Mouse (Mus musculus) CH12.LX (cell line): ENCODE measurements around the gene Ptbp3. TPM values are rescaled to one million over a fixed set of nuclear protein-coding genes. Genes with fewer than 3 reads are reported as not detected.

Source experiments
- DNase-seq: peaks from one replicate; pipeline ENCODE4 v3.0.0-alpha.2; 2013; ENCODE audit errors: extremely low read depth
- H3K27ac ChIP-seq: 2 replicates; pipeline ENCODE4 v1.5.1; 2012; ENCODE audit warnings: low read depth, mild to moderate bottlenecking, control low read depth, moderate library complexity; ENCODE audit not compliant: insufficient read depth
- H3K27me3 ChIP-seq: replicated peaks from 2 replicates; pipeline ENCODE3; 2012; ENCODE audit warnings: inconsistent platforms
- H3K36me3 ChIP-seq, 2 experiments: replicated peaks in 1 of 2; 2 replicates each; pipeline versions ENCODE3 to v1.6.1; 2012; ENCODE audit warnings: inconsistent platforms in 1 of 2, low read length in 1 of 2, mild to moderate bottlenecking in 1 of 2, mixed read lengths in 1 of 2, moderate library complexity in 1 of 2; ENCODE audit not compliant: control insufficient read depth in 1 of 2, insufficient read depth in 1 of 2
- H3K4me1 ChIP-seq, 2 experiments: 2 replicates each; pipeline ENCODE4 v1.6.1; 2012; ENCODE audit warnings: inconsistent platforms in 1 of 2, moderate library complexity in 1 of 2; ENCODE audit not compliant: insufficient read depth in 2 of 2, control insufficient read depth in 1 of 2
- H3K4me2 ChIP-seq: 2 replicates; pipeline ENCODE4 v1.6.1; 2012; ENCODE audit warnings: low read depth, mild to moderate bottlenecking, control low read depth; ENCODE audit not compliant: poor library complexity, insufficient read depth, severe bottlenecking
- H3K4me3 ChIP-seq, 3 experiments: fragments of 150-350 bp in 1 of 3; sonication (generic) in 1 of 3; replicated peaks in 1 of 3; 2 replicates each; pipeline versions ENCODE3 to v1.5.1; 2011 to 2012; ENCODE audit warnings: low read depth in 2 of 3, low read length in 2 of 3, mild to moderate bottlenecking in 2 of 3, moderate library complexity in 2 of 3, control low read depth in 1 of 3, improper control_type of control experiment in 1 of 3, inconsistent platforms in 1 of 3, mixed read lengths in 1 of 3; ENCODE audit not compliant: poor library complexity in 1 of 3
- H3K79me2 ChIP-seq: replicated peaks from 2 replicates; pipeline ENCODE4 v1.6.1; 2012; ENCODE audit warnings: mild to moderate bottlenecking, moderate library complexity; ENCODE audit not compliant: control insufficient read depth, poor library complexity, insufficient read depth, severe bottlenecking; ENCODE audit errors: extremely low read depth
- H3K9ac ChIP-seq: 2 replicates; pipeline ENCODE4 v1.6.1; 2012; ENCODE audit warnings: low read depth, mild to moderate bottlenecking, control low read depth, moderate library complexity; ENCODE audit not compliant: insufficient read depth
- H3K9me3 ChIP-seq: replicated peaks from 2 replicates; pipeline ENCODE3; 2012; ENCODE audit warnings: low read length, inconsistent platforms, mixed read lengths
- CHD1 ChIP-seq: IDR thresholded peaks from 2 replicates; pipeline ENCODE4 v1.6.1; 2012; ENCODE audit warnings: low read depth, low read length, improper control_type of control experiment, inconsistent platforms
- CHD2 ChIP-seq: IDR thresholded peaks from 2 replicates; pipeline ENCODE4 v1.6.1; 2011; ENCODE audit warnings: low read length, improper control_type of control experiment
- CTCF ChIP-seq, 2 experiments: IDR thresholded peaks in 1 of 2; conservative IDR thresholded peaks in 1 of 2; 2 replicates each; pipeline ENCODE4 v1.5.1; 2011 to 2012; ENCODE audit warnings: low read depth in 2 of 2, low read length in 2 of 2, improper control_type of control experiment in 1 of 2, inconsistent platforms in 1 of 2, mild to moderate bottlenecking in 1 of 2, moderate library complexity in 1 of 2
- E2F4 ChIP-seq: IDR thresholded peaks from 2 replicates; pipeline ENCODE4 v1.6.1; 2011; ENCODE audit warnings: low read depth, low read length, improper control_type of control experiment; ENCODE audit not compliant: insufficient replicate concordance
- ELF1 ChIP-seq: IDR thresholded peaks from 2 replicates; pipeline ENCODE4 v1.6.1; 2014; ENCODE audit warnings: low read depth, mild to moderate bottlenecking, inconsistent platforms, low read length, improper control_type of control experiment
- ETS1 ChIP-seq: conservative IDR thresholded peaks from 2 replicates; pipeline ENCODE4 v1.6.1; 2012; ENCODE audit warnings: low read depth, mild to moderate bottlenecking, inconsistent platforms, low read length, improper control_type of control experiment, moderate library complexity
- IRF4 ChIP-seq: IDR thresholded peaks from 2 replicates; pipeline ENCODE4 v1.6.1; 2014; ENCODE audit warnings: low read depth, mild to moderate bottlenecking, inconsistent platforms, low read length, improper control_type of control experiment
- JUN ChIP-seq: IDR thresholded peaks from 2 replicates; pipeline ENCODE4 v1.6.1; 2011; ENCODE audit warnings: low read depth, mild to moderate bottlenecking, low read length, improper control_type of control experiment, moderate library complexity; ENCODE audit not compliant: insufficient read depth
- JUND ChIP-seq: conservative IDR thresholded peaks from 2 replicates; pipeline ENCODE4 v1.6.1; 2011; ENCODE audit warnings: low read depth, low read length, improper control_type of control experiment
- KAT2A ChIP-seq: IDR thresholded peaks from 2 replicates; pipeline ENCODE4 v1.6.1; 2012; ENCODE audit warnings: low read length, improper control_type of control experiment, inconsistent platforms; ENCODE audit not compliant: insufficient replicate concordance
- MAX ChIP-seq: IDR thresholded peaks from 2 replicates; pipeline ENCODE4 v1.6.1; 2011; ENCODE audit warnings: low read length, improper control_type of control experiment
- MEF2A ChIP-seq: IDR thresholded peaks from 2 replicates; pipeline ENCODE4 v1.6.1; 2014; ENCODE audit warnings: low read depth, mild to moderate bottlenecking, inconsistent platforms, low read length, improper control_type of control experiment, borderline replicate concordance
- NELFE ChIP-seq: IDR thresholded peaks from 2 replicates; pipeline ENCODE4 v1.6.1; 2011; ENCODE audit warnings: low read depth, low read length, improper control_type of control experiment
- NRF1 ChIP-seq: IDR thresholded peaks from 2 replicates; pipeline ENCODE4 v1.6.1; 2014; ENCODE audit warnings: low read depth, mild to moderate bottlenecking, inconsistent platforms, low read length, improper control_type of control experiment, moderate library complexity
- POLR2A ChIP-seq: IDR thresholded peaks from 2 replicates; pipeline ENCODE4 v1.6.1; 2011; ENCODE audit warnings: low read depth, mild to moderate bottlenecking, improper control_type of control experiment, low read length
- POLR2AphosphoS2 ChIP-seq: IDR thresholded peaks from 2 replicates; pipeline ENCODE4 v1.6.1; 2011; ENCODE audit warnings: low read depth, low read length, improper control_type of control experiment
- RAD21 ChIP-seq: IDR thresholded peaks from 2 replicates; pipeline ENCODE4 v1.6.1; 2011; ENCODE audit warnings: low read depth, mild to moderate bottlenecking, low read length, improper control_type of control experiment, moderate library complexity
- RCOR1 ChIP-seq: conservative IDR thresholded peaks from 2 replicates; pipeline ENCODE4 v1.6.1; 2012; ENCODE audit warnings: low read depth, mild to moderate bottlenecking, inconsistent platforms, low read length, improper control_type of control experiment
- SMC3 ChIP-seq: IDR thresholded peaks from 2 replicates; pipeline ENCODE4 v1.6.1; 2011; ENCODE audit warnings: low read depth, low read length, improper control_type of control experiment
- UBTF ChIP-seq: IDR thresholded peaks from 2 replicates; pipeline ENCODE4 v1.6.1; 2012; ENCODE audit warnings: low read depth, mild to moderate bottlenecking, inconsistent platforms, low read length, improper control_type of control experiment, moderate library complexity
- USF1 ChIP-seq: IDR thresholded peaks from 2 replicates; pipeline ENCODE4 v1.6.1; 2014; ENCODE audit warnings: low read depth, mild to moderate bottlenecking, inconsistent platforms, low read length, improper control_type of control experiment
- ZMIZ1 ChIP-seq: IDR thresholded peaks from 2 replicates; pipeline ENCODE4 v1.6.1; 2012; ENCODE audit warnings: low read depth, mild to moderate bottlenecking, inconsistent platforms, low read length, improper control_type of control experiment
- ZNF384 ChIP-seq: IDR thresholded peaks from 2 replicates; pipeline ENCODE4 v1.6.1; 2012; ENCODE audit warnings: low read depth, low read length, improper control_type of control experiment, inconsistent platforms
- dilution Hi-C: fragments of 300-500 bp; cut with MboI; formaldehyde crosslinking; loops from 2 replicates; pipeline ENCODE4 v1.14.3; 2020; ENCODE audit warnings: low sequenced_read_pairs; ENCODE audit not compliant: extremely low pct_unique_long_range_greater_than_20kb, extremely low pct_ligation_motif_present
- in situ Hi-C: fragments of 300-500 bp; cut with MboI; formaldehyde crosslinking; loops from 3 replicates; pipeline ENCODE4 v1.14.3; 2019; ENCODE audit warnings: low sequenced_read_pairs, low pct_ligation_motif_present, low pct_unique_long_range_greater_than_20kb, mixed read lengths
- polyA plus RNA-seq: library from polyadenylated mRNA; unstranded; fragments of >175 nt; gene quantifications from 2 replicates; pipeline ENCODE4 v1.2.1, GENCODE M21; 2012; ENCODE audit warnings: low read depth; ENCODE audit not compliant: insufficient read length
- total RNA-seq, 2 experiments: library from RNA; depleted of rRNA; stranded (reverse); fragments of 300-350 nt in 1 of 2; fragments of >200 nt in 1 of 2; gene quantifications; 2 replicates each; pipeline ENCODE4 v1.2.3; 2012 to 2014

Gene Ptbp3
- total and polyA plus RNA-seq, 3 experiments = 45.2 to 81.4 (median 48.1) TPM

DNA sequence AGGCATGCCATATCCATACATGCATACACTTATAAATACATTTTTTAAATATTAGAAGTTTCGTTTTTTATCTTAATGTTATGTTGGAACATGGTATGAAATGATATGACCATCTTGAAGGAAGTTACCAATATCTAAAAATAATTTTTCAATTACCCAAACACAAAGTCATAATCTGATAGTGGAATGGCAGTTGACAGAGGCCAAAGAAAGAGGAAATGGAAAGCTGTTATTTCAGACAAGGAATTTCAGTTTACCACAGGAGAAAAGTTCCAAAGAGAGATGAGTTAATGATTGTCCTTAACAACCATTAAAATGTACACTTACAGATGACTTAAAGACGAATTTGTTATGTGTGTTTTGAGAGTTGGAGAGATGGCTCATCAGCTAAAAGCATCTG lies 41.4 kb downstream of the Ptbp3 start:
- dilution Hi-C loops = no loop called here

DNA sequence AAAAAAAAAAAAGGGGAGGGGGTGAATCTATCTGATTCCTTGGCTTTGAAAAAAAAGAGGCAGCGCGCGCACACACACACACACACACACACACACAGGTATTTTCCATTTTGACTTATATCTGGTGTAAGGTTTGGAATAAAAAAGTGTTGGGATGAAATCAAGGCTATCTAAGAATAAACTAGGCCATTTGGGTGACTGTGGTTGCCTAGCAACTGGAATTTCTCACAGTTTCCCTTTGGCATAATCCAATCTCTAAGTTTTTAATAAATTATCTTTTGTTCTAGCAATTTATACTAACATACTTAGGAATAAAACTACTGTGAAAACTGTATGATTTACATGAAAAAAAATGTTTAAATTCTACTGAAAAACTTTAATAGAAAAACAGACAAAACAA lies 42.5 kb downstream of the Ptbp3 start:
- dilution Hi-C loops = no loop called here
- TF ChIP-seq RCOR1 (no peak), IRF4 (no peak), UBTF (no peak), JUN (no peak), RAD21 (no peak), JUND (no peak), ELF1 (no peak), POLR2A (no peak), ETS1 (no peak), NRF1 (no peak), E2F4 (no peak), CHD1 (no peak), CHD2 (no peak), POLR2AphosphoS2 (no peak), NELFE (no peak), ZMIZ1 (no peak), SMC3 (no peak)
- H3K4me2 ChIP-seq = no peak overlapping the region
- H3K36me3 ChIP-seq = peaks cover 14 to 39% of the 10 kb centered on the region in 2 experiments
- peaks cover 0 to 9% of the 10 kb centered on the region in 2 experiments; a peak in 2 of 4 replicates for H3K4me1 ChIP-seq
- H3K9ac ChIP-seq = no peak overlapping the region
- DNase-seq = no peak
- no peak overlapping the region for H3K4me3 ChIP-seq
- H3K27me3 ChIP-seq = no peaks in the 10 kb centered on the region
- in situ Hi-C loops = no loop called here
- H3K27ac ChIP-seq = no peak overlapping the region
- H3K79me2 ChIP-seq = no peaks in the 10 kb centered on the region
- no peaks in the 10 kb centered on the region for H3K9me3 ChIP-seq

More for the DNA sequence above, 41.4 kb downstream of the Ptbp3 start:
- no peak overlapping the region for H3K4me2 ChIP-seq
- no peaks in the 10 kb centered on the region for H3K79me2 ChIP-seq
- TF ChIP-seq ZMIZ1 (no peak), ZNF384 (no peak), JUND (no peak), POLR2AphosphoS2 (no peak), MAX (no peak), IRF4 (no peak), E2F4 (no peak), CTCF (conservative IDR thresholded peaks at IDR 0.05 in 1 of 2, IDR thresholded peaks at IDR 0.05 in 1 of 2; ENCODE audit: low read depth in 2 of 2, low read length in 2 of 2) (no peak), CHD1 (no peak), KAT2A (no peak), MEF2A (no peak), USF1 (no peak), NRF1 (no peak)
- peaks cover 10 to 36% of the 10 kb centered on the region in 2 experiments for H3K36me3 ChIP-seq
- no peaks in the 10 kb centered on the region for H3K9me3 ChIP-seq
- in situ Hi-C loops = no loop called here
- no peak overlapping the region for H3K27ac ChIP-seq
- no peak overlapping the region for H3K9ac ChIP-seq
- H3K4me1 ChIP-seq = peaks cover 0 to 9% of the 10 kb centered on the region in 2 experiments; a peak in 2 of 4 replicates
- no peak overlapping the region for H3K4me3 ChIP-seq
- no peak for DNase-seq
- no peaks in the 10 kb centered on the region for H3K27me3 ChIP-seq
